Mouse (Mus musculus) ovary, postnatal 10 days (tissue): Measurements from ENCODE around the gene Gm1673.

ENCODE experiments used
- DNase-seq: peaks from one replicate; pipeline ENCODE4 v3.0.0; 2022; ENCODE audit warnings: low spot score

The Gm1673 gene

DNA sequence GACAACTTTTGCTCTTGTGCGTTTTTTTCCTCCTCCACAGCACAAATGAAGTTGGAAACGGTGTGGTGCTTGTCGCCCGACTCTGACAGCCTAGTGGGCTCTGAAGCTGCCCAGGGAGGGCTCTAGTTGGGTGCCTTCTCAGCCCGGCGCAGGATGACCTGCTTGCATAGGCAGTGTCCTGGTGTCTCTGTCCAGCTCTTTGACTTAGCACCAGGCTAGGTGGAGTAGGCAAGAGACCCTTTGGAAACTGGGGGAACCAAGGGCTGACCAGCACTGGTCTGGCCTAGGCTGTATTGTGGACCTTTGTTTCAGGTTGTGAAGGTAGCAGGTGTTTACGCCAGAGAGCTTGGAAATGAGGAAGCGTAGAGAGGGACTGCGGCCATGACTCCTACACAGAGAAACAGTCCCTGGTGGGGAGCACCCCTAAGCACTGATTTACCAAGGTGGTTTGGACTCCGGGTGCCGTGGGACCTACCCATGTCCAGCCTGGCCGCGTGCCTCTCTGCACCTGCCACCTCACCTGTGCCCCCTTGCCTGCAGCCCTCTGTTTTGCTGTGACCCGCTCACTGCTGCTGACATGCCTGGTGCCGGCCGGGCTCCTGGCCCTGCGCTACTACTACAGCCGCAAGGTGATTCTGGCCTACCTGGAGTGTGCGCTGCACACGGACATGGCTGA is 14.7 kb downstream of the Gm1673 start:
- DNase-seq, result no peak

DNA sequence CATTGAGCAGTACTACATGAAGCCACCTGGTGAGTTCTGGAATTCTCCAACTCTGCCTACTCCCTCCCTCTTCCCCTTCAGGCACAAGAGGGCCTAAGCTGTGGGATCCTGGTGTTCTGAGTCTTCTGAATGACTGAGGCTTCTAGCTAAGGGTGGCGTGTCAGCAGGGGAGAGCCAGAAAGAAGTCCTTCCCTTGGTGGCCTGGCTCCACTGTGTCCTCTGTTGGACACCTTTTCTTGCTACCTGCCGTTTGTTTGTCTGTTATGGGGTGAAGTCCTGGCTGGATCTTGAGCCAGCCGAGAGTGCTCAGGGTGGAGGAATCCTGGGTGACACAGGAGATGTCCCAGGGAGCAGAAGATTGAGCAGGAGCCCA is 15.3 kb downstream of the Gm1673 start:
- DNase-seq, result no peak

DNA sequence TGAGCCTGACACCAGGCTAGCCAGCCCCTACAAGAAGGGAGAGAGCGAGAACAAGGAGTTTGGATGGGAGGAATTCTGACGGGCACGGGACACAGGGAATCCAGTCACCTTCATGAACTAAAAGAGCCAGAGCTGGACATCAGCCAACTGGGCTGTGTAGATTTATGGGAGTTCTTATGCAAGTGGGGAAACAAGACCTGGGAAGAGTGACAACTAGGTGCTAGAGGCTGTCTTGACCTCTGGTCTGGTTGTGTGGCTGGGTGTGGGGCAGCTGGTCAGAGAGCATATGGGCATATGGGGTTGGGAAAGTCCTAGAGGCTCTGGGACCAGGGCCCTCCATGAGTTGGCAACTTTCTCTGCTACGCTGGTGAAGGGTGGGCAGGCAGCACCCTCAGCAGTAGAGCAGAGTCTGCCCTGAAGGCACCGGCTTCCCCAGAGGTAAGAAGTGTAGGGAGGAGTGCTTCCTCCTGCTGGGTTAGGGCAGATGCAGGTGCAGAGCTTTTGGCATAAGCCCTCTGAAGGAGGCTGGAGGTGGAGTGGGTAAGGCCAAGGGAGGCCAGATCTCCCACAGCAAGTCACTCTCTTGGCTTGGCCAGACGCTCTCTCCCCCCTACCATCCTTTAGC is 16.3 kb downstream of the Gm1673 start:
- no peak for DNase-seq

DNA sequence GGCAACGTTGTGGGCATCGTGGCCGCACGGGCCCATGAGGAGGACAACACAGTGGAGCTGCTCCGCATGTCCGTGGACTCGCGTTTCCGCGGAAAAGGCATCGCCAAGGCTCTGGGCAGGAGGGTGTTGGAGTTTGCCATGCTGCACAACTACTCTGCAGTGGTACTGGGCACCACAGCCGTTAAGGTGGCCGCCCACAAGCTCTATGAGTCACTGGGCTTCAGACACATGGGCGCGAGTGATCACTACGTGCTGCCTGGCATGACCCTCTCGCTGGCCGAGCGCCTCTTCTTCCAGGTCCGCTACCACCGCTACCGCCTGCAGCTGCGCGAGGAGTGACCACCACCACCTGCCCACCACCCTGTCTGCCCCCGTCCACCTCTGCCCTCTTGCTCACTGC is 17.6 kb downstream of the Gm1673 start:
- DNase-seq, result no peak

DNA sequence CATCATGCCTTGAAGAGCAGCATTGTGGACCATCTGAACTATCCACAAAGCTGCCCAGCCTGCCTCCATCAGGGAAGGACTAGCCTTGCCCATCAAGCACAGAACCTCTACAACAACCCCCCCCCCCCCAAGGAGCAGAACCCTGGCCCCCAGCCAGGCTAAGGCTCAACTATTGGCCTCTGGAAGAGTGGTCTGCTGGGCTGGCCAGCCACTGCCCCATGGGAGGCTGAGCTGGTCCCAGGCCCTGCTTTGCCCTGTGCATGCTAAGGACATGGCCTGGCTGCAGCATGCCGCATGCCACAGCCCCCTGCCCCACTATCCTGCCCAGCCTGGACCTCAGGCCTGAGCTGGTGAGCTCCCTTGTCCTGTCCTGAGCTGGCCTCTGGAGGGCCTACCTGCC is 18.2 kb downstream of the Gm1673 start:
- no peak for DNase-seq

DNA sequence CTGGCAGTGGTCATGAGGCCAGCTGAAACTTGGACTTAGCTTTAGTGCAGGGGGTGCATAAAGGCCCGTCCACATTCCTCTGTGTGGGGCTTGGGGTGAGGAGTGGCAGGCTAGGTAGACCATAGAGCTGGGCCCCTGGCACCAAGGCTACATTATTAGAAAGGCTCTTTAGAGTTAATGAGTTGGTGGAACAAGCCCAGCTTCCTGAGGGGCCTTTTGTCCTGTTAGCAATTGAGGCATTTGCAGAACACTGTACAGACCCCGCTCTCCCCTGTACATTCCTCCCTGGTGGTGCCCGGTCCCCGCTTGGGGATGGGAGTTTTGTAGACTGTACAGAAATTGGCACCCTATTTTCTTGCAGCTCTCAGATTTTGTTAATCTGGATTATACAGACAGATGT is 19.4 kb downstream of the Gm1673 start:
- DNase-seq, result no peak

DNA sequence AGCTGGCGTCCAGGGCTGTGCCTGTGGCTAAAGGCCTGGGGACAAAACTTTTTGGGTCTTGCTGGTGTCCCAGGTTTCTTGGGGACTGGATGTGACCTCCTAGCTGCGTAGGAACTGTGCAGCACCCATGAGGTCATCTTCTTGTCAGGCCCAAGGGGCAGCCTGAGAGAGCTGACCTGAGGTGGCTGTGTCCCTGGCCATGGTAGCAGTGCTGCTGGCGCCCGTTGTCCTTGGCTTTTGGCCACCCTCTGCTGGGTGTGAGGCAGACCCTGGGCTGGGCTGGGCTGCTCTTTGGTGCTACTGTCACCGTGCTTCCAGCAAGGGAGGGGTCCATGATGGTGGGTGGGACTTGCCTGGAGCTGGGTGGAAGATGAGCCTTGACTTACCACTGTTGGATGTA is 21.4 kb downstream of the Gm1673 start:
- no peak for DNase-seq

DNA sequence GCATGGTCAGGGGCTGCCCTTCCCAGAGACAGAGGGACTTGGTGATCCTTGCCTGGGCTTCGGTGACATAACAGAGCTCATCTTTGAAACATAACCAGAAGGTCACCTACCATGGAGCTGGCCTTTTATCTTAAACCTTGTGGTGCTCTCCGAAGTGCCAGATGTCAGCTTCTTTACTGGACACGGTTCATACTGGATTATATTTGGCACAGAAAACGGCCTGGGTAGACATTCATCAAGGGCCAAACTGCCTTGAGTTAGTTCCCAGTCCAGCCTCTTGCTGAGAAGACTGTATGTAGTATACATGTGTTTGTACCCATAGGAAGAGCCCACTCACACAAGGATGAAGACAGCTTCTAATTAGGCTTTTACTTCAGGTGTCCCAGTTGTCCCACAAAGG is 23.6 kb downstream of the Gm1673 start:
- DNase-seq, result no peak

DNA sequence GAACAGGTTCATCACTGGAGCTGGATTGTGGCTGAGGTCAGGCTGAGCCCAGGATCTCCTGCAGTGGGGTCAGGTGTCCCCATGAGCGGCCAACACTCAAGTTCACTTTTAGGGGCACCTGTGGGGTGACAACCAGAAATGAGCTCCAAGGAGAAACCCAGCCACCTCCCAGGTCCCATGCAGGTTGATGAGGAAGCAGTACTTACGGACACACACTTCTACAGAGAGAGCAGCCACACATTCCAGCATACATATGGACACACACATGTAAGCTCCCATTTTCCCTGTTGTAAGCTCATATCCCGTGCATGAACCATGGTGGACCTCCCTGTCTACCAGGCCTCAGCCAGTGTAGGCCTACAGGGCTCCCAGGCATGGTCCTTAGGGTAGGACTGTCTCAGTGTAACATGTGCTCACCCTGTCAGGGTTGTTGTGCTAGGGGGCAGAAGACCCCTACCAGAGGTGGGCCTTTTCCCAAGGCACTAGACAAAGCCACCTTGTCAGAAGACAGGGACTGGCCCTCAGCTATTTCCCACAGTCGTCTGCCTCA is 24.2 kb downstream of the Gm1673 start:
- DNase-seq, result no peak

DNA sequence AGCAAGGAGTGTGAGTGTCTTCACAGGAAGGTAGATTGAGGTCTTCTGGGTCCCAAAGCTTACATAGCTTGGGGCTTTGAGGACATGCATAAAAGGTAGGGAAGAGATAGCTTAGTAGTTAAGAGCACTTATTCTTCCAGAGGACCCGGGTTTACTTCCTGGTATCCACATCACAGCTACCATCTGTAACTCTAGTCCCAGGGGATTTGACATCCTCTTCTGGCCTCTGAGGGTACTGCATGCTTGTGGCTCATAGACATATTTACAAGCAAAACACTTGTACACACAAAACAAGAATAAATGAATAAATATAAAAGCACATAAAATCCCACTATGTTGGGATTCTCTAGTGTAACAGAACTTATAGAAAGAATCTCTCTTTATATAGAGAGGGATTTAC is 31.4 kb downstream of the Gm1673 start:
- no peak for DNase-seq

DNA sequence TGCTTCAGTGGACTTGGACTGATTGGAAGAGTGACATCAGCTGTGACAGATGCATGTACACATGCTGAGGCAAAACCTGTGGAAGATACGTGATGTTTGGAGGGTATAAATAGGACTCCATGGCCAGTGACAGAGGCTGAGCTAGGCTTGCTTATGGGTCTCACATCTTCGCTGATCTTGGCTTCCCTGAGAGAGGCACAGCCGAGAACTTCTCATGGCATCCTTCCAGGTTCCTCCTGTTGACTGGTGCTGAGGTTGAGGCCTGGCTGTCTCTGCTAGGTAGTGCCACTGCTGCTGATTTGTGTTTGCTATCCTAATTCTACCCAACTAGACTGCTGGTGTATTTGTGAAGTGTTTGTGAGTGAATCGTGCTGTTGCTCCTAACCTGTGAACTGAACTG is 35.7 kb downstream of the Gm1673 start:
- no peak for DNase-seq

DNA sequence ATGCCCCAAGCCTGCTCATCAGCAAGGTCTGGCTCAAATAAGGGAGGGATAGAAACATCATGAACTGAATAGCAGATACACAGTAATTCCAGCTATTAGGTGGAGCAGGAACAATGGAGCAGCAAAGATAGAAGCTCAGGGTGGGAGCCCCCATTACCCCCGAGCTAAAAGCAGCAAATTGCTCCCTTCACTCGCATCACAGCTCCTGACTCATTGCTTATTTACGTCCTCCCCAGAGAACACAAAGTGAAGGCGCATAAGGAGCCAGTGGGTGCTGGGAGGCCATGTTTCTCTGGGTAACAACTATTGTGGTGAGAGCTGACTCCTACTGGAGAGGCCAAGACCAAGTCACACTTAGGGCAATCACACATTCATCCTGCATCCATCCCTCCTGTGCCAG is 46.9 kb downstream of the Gm1673 start:
- DNase-seq, result no peak

DNA sequence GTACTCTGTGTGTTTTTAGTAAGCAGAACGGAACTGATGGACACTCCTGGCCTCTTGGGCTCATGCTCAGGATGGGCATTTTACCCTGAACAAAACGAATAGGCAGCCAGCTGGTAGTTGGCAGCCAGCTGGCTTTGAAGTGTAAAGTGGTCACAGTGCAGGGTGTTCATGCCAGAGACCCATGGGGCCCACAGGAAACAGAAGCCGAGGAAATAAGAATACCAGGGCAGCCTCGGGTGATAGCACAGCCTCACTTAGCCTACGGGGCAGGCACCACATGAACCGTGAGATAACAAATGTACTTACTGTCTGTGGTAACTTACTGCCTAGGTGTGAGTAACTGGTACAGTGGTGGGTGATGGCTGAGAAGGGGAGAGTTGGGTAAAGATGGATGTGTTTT is 47.8 kb downstream of the Gm1673 start:
- DNase-seq, result no peak

DNA sequence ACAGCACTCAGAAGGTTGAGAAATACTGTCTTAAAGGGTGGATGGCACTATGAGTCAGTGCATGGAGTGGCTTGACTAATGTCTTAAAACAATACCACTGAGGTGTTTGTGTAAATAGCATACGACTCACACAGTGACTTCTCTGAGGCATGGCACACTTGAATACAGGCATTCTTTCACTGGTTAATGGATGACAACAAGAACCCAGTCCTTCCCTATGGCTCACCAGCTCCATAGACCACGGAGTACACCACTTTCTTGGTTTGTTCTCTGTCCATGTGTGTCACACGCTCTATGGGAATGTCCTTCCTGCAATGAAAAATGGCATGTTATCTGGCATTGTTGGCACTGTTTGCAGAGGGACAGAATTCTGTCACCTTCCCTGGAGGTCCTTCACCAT is 49.3 kb downstream of the Gm1673 start:
- DNase-seq, result no peak
